Mouse (Mus musculus) liver, adult 2 months (tissue): ENCODE data around the gene Sfrp5. TPM values are rescaled to one million over a fixed set of nuclear protein-coding genes. Genes with fewer than 3 reads are reported as not detected.

Experiments used
- DNase-seq: peaks from one replicate; pipeline ENCODE4 v3.0.0-alpha.2; 2011; ENCODE audit warnings: low read depth, low spot score; ENCODE audit errors: extremely low read depth
- H3K27ac ChIP-seq: fragments of 200-500 bp; replicated peaks from 2 replicates; pipeline ENCODE4 v1.5.1; 2012; ENCODE audit warnings: low read depth, mild to moderate bottlenecking, control low read depth, inconsistent platforms, low read length; ENCODE audit not compliant: insufficient read depth
- H3K27me3 ChIP-seq: fragments of 200-500 bp; 2 replicates; pipeline ENCODE4 v1.6.1; 2012; ENCODE audit warnings: mild to moderate bottlenecking, moderate library complexity, low read length, inconsistent platforms; ENCODE audit not compliant: control insufficient read depth, insufficient read depth
- H3K36me3 ChIP-seq: fragments of 200-500 bp; 2 replicates; pipeline ENCODE4 v1.6.1; 2012; ENCODE audit warnings: low read length, inconsistent platforms; ENCODE audit not compliant: control insufficient read depth, insufficient read depth
- H3K4me1 ChIP-seq: fragments of 200-500 bp; 2 replicates; pipeline ENCODE4 v1.6.1; 2011; ENCODE audit warnings: low read length; ENCODE audit not compliant: control insufficient read depth, insufficient read depth
- H3K4me3 ChIP-seq: fragments of 200-500 bp; 2 replicates; pipeline ENCODE4 v1.5.1; 2011; ENCODE audit warnings: low read depth, mild to moderate bottlenecking, control low read depth, low read length, moderate library complexity; ENCODE audit not compliant: insufficient read depth
- H3K79me2 ChIP-seq: fragments of 200-500 bp; 2 replicates; pipeline ENCODE4 v1.6.1; 2012; ENCODE audit warnings: inconsistent platforms, mild to moderate bottlenecking, low read length, moderate library complexity; ENCODE audit not compliant: control insufficient read depth, insufficient read depth
- H3K9ac ChIP-seq: fragments of 200-500 bp; 2 replicates; pipeline ENCODE4 v1.6.1; 2012; ENCODE audit warnings: low read depth, mild to moderate bottlenecking, control low read depth, inconsistent platforms, low read length
- CTCF ChIP-seq: fragments of 200-500 bp; IDR thresholded peaks from 2 replicates; pipeline ENCODE4 v1.5.1; 2011; ENCODE audit warnings: low read depth, low read length, control low read depth
- POLR2A ChIP-seq: fragments of 200-500 bp; IDR thresholded peaks from 2 replicates; pipeline ENCODE4 v1.6.1; 2011; ENCODE audit warnings: low read length, control low read depth; ENCODE audit not compliant: insufficient read depth; ENCODE audit errors: extremely low read depth
- WGBS: fragments of 180-500 bp; shearing (Covaris S2); methylation state at CpG from one replicate; pipeline ENCODE4 v1.1.7; 2018; 5-methylcytosine and 5-hydroxymethylcytosine counted together
- polyA plus RNA-seq: library from polyadenylated mRNA; depleted of rRNA; stranded (reverse); fragments of >200 nt; gene quantifications from 2 replicates; pipeline ENCODE4 v1.2.3, GENCODE M21; 2012
- total RNA-seq: library from RNA; depleted of rRNA; stranded (reverse); fragments of >200 nt; gene quantifications from 2 replicates; pipeline ENCODE4 v1.2.3, GENCODE M21; 2014

Gene Sfrp5
- total and polyA plus RNA-seq, 2 experiments, result not detected

- Histone ChIP-seq H3K79me2 (no peaks in the 10 kb centered on the region), H3K27ac (no peak overlapping the region), H3K4me1 (no peaks in the 10 kb centered on the region), H3K9ac (no peak overlapping the region), H3K4me3 (no peak overlapping the region), H3K36me3 (no peaks in the 10 kb centered on the region), H3K27me3 (no peaks in the 10 kb centered on the region)
- no peak for DNase-seq
- TF ChIP-seq POLR2A (no peak), CTCF (no peak)
- 78% methylated on average over 8 of the region's 8 CpGs for WGBS
Observed at GRCm38 (mm10) chr19:42240881-42241280, 38.8 kb upstream of the Sfrp5 start.

GRCm38 (mm10) chr19:42238341-42238715 is 36.3 kb upstream of the Sfrp5 start:
- Histone ChIP-seq H3K4me3 (no peak overlapping the region), H3K36me3 (no peaks in the 10 kb centered on the region), H3K4me1 (no peaks in the 10 kb centered on the region), H3K9ac (no peak overlapping the region), H3K79me2 (no peaks in the 10 kb centered on the region), H3K27ac (no peak overlapping the region), H3K27me3 (no peaks in the 10 kb centered on the region)
- TF ChIP-seq POLR2A, result no peak
- TF ChIP-seq CTCF, result no peak
- 74% methylated on average over 7 of the region's 7 CpGs for WGBS
- no peak for DNase-seq

DNA sequence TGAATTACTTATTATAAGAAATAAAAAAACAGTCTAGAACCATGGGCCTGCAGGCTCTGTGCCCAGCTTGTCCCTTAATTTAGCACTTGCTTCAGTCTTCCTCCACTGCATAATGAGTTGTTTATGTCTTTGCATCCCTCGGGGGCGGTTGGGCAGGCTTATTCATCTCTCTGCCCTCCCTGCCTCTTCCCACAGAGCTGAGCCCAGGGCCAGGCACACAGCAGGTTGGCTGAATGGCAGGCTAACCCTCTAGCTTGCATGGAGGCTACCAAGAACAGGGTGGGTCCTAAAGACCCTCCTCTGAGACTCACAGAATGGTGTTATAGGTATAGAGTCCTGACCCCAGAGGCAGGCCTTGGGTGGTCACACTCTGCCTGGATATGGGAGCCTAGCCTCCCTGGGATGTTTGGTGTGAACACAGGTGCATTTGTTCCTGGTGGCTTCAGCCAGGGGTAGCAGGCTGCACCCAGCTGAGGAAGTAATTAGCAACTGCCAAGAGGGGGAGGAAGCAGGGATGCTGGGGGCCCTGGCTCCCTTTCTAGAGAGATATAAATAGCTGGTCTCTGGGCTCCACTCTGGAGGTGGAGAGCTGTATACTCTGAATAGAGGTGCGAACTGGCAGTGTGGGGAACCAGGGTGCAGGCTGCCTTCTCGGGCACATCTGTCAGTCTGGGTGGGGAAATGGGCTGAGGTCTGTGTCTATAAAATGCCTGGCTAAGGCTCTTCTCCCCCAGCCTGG is 35.7 kb upstream of the Sfrp5 start:
- H3K4me1 ChIP-seq, result no peaks in the 10 kb centered on the region
- no peaks in the 10 kb centered on the region for H3K27me3 ChIP-seq
- TF ChIP-seq CTCF, result no peak
- no peak for TF ChIP-seq POLR2A
- no peak overlapping the region for H3K4me3 ChIP-seq
- H3K27ac ChIP-seq, result no peak overlapping the region
- H3K79me2 ChIP-seq, result no peaks in the 10 kb centered on the region
- 53% methylated on average over 4 of the region's 4 CpGs for WGBS
- DNase-seq, result no peak
- H3K36me3 ChIP-seq, result no peaks in the 10 kb centered on the region
- H3K9ac ChIP-seq, result no peak overlapping the region

DNA sequence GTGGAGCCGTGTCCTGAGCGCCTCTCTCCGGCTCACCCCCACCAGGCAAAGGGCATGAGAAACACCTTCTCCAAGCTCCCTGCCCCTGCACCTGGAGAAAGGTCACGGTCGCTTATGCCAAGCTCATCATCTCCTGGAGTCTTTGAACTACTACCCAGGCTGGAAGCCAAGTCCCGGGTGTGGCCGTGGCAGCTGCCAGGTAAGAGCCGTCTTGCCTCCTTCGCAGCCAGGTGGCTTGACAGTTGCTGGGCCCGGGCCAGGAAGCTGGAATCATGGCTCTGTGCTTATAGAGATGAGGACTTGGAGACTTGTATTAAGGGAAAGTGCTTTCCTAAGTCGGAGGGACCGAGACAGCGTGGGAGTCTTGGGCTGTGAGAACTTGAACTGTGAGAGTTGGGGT is 28.9 kb upstream of the Sfrp5 start:
- TF ChIP-seq POLR2A (no peak), CTCF (no peak)
- H3K4me3 ChIP-seq, result no peak overlapping the region
- H3K4me1 ChIP-seq, result no peaks in the 10 kb centered on the region
- no peak for DNase-seq
- no peak overlapping the region for H3K27ac ChIP-seq
- no peaks in the 10 kb centered on the region for H3K27me3 ChIP-seq
- no peaks in the 10 kb centered on the region for H3K36me3 ChIP-seq
- H3K79me2 ChIP-seq, result no peaks in the 10 kb centered on the region
- 89% methylated on average over 13 of the region's 13 CpGs for WGBS
- no peak overlapping the region for H3K9ac ChIP-seq

DNA sequence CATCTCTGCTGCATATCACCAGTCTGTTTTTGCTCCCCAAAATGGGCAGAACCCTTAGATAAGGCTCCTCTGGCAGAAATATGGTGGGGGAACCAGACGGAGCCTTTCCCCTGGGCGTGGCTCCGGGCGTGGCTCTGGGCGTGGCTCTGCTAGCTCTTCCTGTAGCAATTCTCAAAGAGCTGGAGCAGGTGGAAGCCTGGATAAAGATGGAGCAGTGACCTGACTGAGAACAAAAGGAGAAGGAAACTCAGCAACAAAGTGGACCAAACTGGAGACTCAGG is 28.2 kb upstream of the Sfrp5 start:
- Histone ChIP-seq H3K9ac (no peak overlapping the region), H3K36me3 (no peaks in the 10 kb centered on the region), H3K4me3 (no peak overlapping the region), H3K79me2 (no peaks in the 10 kb centered on the region), H3K4me1 (no peaks in the 10 kb centered on the region), H3K27me3 (no peaks in the 10 kb centered on the region), H3K27ac (no peak overlapping the region)
- TF ChIP-seq POLR2A, result no peak
- no peak for TF ChIP-seq CTCF
- no peak for DNase-seq
- 68% methylated on average over 5 of the region's 5 CpGs for WGBS

DNA sequence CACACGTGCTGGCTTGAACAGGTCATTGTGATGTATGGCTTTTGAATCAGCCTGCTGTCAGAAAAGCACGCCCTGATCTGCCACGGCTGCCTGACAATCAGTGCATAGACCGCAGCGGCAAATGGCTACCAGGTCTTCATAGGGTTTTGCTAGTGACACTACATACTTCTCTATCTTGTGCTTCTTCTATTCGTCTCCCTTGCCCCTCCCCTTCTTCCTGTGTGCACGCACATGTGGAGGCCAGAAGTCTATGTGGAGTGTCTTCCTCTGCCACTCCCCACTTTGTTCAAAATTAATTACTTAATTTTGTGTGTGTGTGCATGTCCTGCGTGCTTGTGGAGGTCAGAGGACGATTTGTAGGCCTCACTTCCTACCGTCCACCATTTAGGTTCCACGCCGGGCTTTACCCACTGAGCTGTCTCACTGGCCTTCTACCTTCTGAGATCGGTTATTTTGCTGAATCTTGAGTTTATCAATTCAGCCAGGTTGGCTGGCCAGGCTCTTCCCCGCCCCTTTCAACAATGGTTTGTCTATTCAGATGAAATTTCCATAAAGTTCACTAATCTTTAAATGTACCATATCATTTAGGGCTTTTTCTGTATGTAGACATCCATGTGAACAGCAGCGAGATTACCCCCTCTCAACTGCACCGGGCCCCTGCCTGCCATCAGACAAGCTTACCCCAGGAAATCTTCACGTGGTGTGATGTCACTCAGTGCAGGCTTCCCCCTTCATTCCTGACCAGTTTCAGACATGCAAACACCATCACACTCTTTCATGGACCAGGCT is 27.6 kb upstream of the Sfrp5 start:
- no peak overlapping the region for H3K9ac ChIP-seq
- no peaks in the 10 kb centered on the region for H3K36me3 ChIP-seq
- H3K4me3 ChIP-seq, result no peak overlapping the region
- no peaks in the 10 kb centered on the region for H3K4me1 ChIP-seq
- TF ChIP-seq POLR2A (no peak), CTCF (no peak)
- DNase-seq, result no peak
- no peaks in the 10 kb centered on the region for H3K27me3 ChIP-seq
- 82% methylated on average over 17 of the region's 17 CpGs for WGBS
- H3K79me2 ChIP-seq, result no peaks in the 10 kb centered on the region
- no peak overlapping the region for H3K27ac ChIP-seq
